Mouse (Mus musculus): Measurements from ENCODE around the gene Cfap77.
A peak's percentile ranks its signal among the peaks of the same experiment; 100 is the strongest.

Cfap77 gene

DNA sequence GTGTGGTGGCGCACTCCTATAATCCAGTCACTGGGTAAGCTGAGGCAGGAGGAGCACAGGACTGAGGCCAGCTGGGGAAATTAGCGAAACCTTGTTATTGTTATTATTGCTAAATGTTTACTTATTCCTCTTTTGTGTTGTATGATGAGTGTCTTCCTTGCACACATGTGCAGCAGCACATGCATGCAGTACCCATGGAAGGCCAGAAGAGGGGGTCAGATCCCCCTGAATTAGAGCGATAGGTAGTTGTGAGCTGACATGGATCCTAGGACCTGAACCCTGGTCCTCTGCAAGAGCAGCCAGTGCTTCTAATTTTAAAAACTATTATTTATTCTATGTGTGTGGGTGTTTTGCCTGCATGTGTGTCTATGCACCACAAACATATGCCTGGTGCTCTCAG lies 124.3 kb downstream of the Cfap77 start:
- DNase-seq (ENCODE audit: low read depth) = no peak

DNA sequence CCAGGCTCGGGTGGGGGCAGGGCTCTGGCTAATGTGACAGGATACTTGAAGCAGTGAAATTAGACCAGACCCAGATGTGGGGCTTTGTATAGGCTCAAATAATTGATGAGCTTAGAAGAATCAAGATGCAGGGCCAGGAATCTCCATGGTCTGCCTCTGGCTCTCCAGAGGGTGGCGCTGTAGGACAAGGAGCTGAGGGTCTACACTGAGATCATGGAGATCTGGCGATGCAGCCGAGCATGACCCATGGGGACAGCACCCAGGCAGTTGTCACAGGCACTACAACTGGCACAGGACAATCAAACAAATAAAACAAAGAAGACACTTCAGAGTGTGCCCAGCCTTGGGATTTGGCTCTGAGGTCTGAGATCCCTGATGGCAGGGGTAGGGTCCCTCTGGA lies 131.0 kb downstream of the Cfap77 start:
- DNase-seq (ENCODE audit: low read depth) = peak; percentile 38

DNA sequence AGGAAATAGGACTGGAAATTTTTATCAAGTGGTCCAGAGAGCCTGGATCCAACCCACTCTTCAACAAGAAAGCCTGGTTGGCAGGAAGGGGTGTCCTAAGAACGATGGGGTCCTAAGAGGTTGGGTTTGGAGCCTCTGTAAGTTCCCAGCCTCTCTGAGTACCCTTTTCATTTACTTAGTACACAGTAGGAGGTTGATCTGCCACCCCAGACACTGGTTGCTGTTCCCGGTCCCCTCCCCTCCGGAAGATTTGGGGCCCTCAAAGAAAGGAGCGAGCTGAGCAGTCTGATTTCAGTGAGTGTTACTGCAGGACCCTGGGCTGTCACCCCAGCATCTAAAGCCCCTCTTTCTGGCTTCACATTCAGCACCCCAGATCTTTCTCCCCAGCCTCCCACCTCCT lies 135.9 kb downstream of the Cfap77 start:
- no peak for DNase-seq (ENCODE audit: low read depth)

DNA sequence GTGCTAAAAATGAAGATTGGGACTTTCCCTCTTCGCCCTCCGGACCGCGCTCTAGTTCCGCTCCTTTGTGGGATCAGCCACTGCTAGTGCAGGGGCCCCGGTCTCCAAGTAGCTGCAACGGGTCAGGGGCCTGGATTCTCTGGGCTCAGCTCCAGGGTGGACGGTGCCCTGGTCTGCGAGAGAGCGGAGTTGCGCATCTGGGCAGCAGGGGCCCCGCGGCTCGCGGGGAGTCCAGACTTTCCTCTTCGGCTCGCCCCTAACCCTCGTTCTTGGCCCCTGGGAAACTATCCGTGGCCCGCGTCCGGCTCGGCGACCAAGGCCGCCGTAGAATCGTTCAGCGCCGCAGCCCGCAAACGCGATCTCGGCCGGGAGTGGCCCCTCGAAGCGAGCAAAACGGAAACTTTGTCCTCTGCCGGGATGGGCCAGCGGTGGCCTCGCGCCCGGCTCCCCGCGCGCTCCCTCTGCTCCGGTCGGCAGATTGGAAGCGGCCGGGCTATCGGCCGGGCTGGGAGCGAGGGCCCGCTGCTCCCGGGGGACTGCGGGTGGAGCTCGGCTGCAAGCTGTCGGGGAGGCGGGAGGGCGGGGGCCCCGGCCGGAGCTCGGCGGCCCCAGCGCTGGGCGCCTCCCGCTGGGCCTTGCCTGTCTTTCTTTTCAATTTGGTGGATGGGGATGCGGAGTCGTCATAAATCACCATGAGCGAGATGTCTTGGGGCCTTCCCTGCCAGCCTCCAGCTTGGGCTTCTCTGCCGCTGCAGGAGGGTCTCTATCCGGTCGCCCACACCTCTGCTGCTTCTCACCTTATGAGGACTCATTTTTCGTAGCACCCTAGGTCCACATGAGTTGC lies 137.1 kb downstream of the Cfap77 start:
- DNase-seq (ENCODE audit: low read depth) = no peak

DNA sequence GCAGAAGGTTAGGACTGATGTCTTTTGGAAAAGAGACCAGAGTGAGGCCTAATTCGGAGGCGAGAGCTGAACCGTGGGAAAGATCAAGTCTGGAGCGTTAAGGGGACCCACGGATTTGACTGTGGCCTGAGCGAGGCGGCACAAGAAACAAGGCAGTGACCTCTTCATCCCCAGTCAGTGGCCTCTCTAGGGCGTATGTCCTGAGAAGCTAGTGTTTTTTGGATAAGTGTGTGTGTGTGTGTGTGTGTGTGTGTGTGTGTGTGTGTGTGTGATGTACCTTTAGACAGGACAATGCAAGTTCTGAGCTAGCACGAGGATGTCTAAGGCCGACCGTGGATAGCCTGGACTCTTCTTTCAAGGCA lies 137.7 kb downstream of the Cfap77 start:
- DNase-seq (ENCODE audit: low read depth) = peak; percentile 8

DNA sequence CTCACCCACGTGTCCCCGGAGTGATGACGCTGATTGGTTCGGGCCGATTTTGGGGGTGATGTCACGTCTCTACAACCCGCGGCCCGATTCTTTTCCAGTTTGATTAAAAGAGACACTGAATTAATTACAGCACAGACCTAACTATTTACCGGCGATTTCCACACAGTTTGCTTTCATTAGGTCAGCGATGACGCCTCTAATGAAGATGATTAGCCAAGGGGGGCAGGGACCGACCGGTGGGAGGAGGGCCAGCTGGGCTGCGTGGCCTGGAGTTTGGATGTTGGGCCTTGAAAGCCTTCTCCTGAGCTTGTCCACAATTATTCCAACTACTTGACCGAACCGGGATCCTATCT lies 138.4 kb downstream of the Cfap77 start, which contains the start of gene Barhl1:
Barhl1 (minus strand) TSS at position 156 of the 353 bp plus-strand sequence.
- DNase-seq (ENCODE audit: low read depth) = no peak

DNA sequence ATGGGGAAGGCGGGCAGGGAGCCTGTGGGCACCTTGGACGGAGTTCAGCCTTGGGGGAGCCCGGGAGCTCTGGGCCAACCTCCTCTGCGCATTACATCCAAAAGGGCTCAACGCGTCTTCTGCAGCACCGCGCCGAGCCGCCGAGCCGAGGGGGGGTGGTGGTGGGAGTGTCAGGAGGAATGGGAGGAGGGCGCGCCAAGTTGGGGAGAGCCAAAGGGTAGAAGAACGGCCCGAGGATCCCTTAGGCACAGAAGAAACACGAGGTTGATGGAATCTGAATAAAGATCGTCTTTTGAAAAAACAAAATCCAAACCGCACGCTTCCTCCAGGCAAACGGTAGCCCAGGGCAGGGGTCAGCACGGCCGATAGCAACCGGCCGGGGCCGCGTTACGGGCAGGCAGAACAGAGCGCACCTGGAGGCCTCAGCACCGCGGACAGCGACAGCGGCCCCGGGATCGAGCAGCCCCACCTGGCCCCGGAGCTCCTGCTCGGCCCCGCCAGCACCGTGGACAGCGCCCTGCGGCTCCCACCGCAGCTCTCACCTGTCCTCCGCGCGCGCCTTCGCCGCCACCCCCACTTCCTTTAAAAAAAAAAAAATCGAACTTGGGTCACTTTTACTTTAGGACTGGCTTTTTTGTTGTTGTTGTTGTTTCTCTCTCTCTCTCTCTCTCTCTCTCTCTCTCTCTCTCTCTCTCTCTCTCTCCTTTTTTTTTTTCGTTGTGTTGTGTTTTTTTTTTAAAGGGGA lies 138.9 kb downstream of the Cfap77 start:
- peak; percentile 52 for DNase-seq (ENCODE audit: low read depth)

DNA sequence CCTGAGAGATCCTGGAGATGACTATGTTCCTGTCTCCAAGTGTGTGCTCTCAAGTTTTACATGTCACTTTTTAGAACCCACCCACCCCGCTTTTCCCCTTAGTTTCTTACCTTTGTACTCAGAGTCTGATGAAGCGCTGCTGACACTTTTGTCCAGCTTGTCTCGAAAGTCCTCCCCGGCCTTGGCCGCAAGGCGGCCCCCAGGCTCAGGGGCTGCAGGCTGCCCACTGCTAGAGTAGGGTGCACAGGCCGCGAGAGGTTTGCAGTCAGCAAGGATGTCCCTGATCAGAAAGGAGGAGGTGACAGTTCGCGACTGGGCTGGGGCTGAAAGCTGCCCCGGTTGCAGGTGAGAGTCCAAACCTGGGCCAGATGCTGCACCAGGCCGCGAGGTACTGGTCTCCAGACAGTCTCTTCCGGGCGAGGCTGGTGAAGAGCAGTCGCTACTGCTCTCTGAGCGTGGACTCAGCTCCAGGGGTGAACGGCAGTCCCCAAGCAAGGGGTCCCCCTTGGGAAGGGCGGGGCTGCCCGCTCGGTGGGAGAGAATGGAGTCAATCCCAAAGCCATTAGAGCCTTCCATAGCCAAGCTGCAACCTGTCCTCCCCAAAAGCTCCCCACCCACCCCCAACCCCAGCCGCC lies 139.6 kb downstream of the Cfap77 start:
- DNase-seq (ENCODE audit: low read depth) = no peak

DNA sequence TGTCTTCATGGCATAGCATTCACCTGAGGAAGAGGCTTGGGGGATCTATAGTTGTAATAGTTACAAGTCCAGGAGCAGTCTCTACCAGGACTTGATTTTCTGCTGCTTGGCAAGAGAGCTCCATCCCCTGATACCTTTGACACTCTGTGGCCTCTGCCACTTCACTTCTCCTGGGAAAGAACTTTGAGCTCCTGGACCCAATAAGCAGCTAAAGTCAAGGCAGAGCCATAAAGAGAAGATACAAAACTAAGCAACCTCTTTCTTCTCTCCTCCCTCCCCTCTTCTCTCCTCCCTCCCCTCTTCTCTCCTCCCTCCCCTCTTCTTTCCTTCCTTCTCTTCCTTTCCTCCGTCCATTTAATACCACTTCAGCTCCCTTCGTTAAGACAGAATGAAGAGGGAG lies 140.7 kb downstream of the Cfap77 start:
- DNase-seq (ENCODE audit: low read depth) = no peak

DNA sequence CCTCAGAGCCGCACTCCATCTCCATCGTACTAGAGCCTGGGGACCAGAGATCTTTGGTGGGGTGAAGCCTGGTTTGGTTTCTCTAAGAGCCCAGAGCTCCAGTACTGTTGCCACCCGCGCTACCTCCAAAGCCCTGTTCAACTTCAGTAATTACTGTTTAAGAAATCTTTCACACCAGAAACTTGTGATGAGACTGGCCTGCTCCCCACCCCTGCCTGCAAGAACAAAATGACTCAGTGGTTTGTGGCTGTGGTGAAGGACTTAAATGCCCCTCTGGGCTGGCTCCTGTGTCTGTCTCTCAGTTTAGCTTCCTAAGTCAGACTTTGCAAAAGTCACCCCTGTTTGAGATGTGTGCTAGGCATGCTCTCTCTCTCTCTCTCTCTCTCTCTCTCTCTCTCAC lies 141.9 kb downstream of the Cfap77 start:
- DNase-seq (ENCODE audit: low read depth) = no peak

DNA sequence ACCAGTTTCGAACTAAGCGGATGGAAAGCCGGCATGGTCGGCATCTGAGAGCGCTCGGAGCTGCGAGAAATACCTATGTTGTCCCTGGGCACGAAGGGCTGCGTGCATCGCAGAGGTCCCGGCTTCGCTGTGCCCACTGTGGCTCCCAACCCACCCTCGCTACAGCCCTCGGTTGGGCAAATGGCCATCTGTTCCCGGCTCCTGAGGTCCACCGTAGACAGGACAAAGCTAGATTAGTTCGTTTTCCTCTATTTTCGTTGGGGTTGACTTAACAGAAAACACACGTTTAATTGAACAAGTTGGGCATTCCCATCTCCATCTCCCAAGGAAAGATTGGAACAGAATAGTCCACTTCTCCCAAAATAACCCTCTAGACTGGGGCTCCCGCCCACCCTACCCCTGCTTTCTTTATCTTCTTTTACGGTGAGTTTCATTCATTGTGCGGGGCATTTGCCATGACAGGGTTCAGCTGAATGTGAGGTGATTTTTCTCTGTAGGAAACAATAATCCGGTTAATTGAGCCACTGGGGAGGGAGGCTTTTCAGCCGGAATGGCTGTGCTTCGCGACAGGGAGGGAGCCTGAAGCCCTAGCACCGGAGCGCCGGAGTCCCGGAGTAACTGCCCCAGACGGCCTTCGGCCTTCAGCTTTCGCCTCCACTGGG lies 142.7 kb downstream of the Cfap77 start:
- no peak for DNase-seq (ENCODE audit: low read depth)

DNA sequence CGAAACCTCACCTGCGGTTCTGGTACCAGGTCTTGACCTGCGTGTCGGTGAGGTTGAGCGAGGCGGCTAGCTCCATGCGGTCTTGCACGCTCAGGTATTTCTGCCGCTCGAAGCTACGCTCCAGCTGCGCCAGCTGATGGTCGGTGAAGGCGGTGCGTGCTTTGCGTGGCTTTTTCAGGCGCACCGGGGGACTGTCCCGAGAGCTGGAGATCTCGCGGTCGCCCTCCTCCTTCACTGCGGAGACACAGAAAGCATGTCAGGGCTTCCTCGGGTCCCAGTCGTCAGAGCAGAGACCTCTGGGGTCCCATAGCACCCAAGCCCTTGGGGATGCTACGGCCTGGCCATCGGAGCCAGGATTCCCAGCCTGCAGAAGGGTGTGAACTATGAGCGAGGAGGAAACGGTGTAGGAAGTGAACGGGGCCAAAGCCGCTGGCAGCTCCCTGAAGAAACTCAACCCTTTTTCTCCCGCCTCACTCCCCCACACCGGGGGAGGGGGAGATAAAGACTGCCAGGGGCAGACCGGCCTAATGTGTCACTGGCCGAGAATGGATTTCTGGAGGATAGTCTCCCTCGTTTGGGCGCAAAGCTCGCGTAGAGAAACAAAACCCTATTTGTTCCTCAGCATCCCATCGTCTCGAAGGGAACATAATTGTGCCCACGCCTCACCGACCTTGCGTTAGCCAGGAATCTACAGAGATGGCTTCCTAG lies 143.4 kb downstream of the Cfap77 start:
- DNase-seq (ENCODE audit: low read depth) = no peak

DNA sequence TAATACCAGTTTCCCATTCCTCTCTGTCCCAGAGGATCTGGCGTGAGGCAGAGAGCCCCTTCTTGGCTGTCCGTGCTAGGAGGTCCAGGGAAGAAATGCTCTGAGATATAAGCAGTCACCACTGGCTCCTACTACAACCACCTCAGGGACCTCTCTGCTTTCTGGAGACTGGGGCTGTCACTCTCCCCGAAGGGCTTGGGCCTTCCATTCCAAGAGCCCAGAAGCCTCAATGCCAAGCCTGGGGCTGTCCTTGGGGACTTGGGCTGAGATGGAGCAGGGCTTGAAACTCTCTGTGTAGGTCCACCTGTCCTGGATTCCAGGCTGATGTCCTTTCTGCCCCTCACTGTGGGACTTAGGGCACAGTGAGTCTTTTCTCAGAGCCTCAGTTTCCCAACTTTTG lies 144.0 kb downstream of the Cfap77 start:
- no peak for DNase-seq (ENCODE audit: low read depth)

DNA sequence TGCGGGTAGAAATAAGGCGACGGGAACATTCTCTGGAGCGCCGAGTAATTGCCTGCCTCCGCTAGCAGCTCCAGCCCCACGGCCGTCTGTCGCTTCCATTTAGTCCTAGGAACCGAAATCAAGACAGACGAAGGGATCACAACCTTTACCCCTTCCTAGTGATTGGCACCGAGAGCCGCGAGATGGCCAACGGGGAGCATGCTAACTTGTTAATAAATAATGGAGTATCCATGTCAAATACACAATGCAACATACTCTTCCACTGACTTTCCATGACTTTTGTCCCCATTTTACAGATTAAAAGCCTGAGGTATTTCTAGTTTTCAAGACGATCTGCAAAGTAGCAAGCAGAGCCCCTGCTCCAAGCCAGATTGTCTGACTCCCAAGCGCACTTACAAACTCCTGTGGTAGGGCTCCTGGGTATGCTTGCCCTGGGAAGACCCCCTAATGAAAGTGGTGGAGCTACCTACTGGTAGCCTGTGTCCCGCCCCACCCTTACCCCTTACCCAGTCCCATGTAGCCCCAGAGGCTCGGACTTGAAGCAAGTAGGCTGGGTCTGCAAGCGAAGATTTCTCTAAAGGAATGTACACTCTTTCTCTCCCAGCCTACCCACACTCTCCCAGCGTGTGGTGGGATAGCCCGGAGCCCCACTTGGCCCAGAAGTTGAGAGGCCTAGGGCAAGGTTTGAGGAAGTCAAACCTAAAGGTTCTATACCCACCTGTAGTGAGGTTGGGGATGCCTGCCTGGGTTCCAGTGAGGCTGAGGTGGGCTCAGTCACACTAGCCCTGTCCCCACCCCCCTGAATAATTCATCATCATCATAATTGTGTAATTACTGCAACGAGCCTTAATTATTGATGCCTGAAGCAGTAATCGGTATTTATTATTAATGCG lies 144.8 kb downstream of the Cfap77 start:
- no peak for DNase-seq (ENCODE audit: low read depth)

DNA sequence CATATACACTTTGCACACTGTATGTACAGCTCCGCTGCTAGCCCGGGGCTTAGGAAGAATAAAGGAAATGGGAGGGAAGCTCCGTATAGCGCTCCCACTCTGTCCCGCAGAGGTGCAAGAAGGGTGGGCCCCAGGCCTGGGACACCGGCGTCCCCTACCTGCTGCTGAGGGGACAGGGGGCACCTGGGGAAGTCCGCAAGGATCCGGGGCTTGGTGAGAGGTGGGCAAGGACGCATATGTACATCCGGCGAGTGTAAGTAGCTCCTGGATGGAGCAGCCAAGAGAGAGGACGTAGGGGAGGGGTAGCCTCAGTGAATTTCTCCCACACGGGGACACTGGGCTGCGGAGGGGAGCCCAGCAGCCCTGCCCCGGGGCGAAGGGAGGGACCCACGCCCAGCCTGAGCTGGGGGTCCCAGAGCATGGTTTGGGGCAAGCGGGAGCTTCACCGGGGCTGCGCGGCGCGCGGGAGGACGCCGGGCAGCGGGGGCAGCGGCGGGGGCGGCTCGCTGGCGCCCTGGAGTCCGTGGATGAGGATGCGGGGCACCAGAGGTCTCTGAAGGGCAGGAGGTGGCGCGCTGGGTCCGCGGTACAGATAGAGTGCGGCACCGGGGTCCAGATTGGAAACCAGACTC lies 145.6 kb downstream of the Cfap77 start:
- no peak for DNase-seq (ENCODE audit: low read depth)

DNA sequence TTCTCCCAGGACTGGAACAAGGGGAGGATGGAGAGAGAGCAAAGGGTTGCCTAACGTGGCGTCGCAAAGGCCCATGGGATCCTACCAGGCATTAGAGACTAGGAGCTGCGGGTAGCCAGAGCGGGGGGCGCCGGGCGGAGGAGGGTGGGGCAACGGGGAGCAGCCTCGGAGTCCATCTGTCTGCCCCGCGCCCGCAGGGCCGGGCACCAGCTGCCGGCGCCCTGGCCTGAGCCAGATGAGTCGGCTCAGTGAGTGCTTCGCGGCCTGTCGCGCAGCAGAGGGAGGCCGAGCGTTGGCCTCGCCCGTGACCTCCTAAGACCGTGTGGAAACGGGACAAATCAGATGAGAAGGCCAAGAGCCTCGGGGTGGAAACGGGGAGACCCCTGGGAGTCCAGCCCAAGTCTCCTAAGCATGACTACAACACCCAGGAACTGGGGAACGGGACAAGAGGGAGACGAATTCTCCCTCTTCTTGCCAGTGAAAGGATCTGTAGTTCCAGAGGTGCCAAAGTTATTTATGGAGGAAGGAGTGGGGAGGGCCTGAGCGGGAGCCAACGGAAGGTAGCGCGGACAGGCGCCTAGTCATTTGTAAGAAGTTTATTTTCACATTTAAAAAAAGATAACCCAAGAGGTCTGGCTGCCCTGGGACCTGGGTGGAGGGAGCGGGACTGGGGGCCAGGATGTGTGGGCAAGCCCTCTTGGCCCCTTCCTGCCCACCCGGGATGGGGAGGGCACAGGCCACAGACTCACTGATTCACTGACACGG lies 146.3 kb downstream of the Cfap77 start:
- no peak for DNase-seq (ENCODE audit: low read depth)

DNA sequence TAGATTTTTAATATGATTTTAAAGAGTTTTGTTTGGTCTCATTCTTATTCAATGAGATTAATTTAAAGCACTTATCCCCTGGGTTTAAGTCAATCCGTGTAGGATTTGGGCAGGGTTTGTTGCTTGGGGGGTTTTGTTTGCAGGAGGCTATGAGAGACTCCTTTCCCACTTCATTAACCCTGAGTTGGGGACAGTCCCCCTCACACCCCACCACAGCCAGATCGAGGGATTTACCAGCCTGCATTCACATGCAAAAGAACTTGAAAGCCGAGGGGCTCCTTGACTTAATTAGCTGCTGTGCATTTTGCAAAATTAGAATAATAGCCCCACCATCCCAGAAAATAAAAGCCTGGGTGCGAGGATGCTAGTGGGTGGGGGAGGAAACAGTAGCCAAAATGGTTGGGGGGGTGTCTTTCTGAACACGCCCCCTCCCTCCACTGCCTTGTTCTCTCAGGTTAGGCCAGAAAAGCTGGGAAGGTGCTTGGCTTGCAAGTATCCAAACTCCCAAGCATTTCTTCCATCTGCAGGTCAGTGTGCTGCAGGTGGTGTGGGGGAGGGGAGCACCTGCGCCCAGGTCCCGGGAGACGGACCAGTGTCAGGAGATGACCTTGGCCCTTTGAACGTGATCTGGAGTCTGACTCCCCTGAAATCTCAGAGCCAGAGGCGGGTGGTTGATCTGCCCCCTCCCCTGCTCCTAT lies 147.0 kb downstream of the Cfap77 start:
- no peak for DNase-seq (ENCODE audit: low read depth)

DNA sequence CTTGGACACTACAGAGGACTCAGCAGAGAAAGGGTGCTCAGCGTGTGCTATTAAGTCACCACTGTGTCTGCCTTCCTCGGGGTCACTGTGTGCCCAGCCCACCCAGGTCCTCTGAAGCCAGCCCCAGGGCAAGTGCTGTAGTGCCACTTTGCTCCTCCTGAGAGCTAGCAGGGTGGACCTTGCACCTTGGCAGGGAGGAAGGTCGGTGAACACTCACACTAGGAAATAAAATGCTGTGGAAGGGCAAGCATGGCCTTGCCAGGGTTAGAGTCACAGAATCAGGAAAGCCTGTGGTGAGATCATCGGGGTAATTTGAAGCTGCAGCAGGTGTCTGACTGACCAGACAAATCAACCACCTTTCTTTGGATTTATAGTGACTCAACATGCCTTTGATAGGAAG lies 149.3 kb downstream of the Cfap77 start:
- no peak for DNase-seq (ENCODE audit: low read depth)

DNA sequence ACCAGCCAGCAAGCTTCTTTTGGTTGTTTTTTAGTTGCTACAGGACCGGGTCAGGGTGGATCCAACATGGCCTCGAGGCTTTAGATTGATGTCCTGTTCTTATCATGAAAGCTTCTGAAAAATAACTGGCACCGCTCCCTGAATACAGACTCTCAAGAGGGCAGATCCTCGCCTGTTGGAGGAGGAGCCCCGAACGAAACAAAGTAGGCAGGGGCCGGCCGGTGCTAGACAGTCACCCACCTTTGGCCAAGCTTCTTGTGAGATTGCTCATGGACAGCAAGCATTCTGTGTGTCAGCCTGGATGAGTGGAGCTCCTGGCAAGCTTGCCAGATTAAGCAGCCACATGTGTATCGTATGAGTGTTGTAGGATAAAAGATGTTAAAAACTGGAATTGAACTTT lies 150.1 kb downstream of the Cfap77 start:
- DNase-seq (ENCODE audit: low read depth) = no peak

Measured in naive thymus-derived CD4-positive, alpha-beta T cell, adult 2 months (primary cell).